Mouse (Mus musculus) MEL (cell line): ENCODE measurements at regions not wholly inside any gene's neighbourhood (a gene's known extent, or its start where the extent isn't known, plus 50 kb on each side); places are given as distances from the start of the nearest gene placed in this dataset.
"Not testable (repeated sequence)": the region's sequence is repeated elsewhere in the genome, so short reads cannot be mapped to it uniquely, and the experiment has no call there.

Experiments used
- CHD1 ChIP-seq: IDR thresholded peaks from 2 replicates; pipeline ENCODE4 v1.6.1; 2012; ENCODE audit warnings: low read depth, mild to moderate bottlenecking, inconsistent platforms, low read length, improper control_type of control experiment
- CHD2 ChIP-seq: IDR thresholded peaks from 2 replicates; pipeline ENCODE4 v1.6.1; 2011; ENCODE audit warnings: low read length, improper control_type of control experiment
- CTCF ChIP-seq, 3 experiments: IDR thresholded peaks in 2 of 3; conservative IDR thresholded peaks in 1 of 3; 2 replicates each; pipeline ENCODE4 v1.5.1; 2011 to 2012; ENCODE audit warnings: low read length in 3 of 3, low read depth in 2 of 3, mild to moderate bottlenecking in 2 of 3, improper control_type of control experiment in 1 of 3, inconsistent platforms in 1 of 3, mixed read lengths in 1 of 3, moderate library complexity in 1 of 3; ENCODE audit not compliant: control insufficient read depth in 1 of 3, insufficient read depth in 1 of 3, poor library complexity in 1 of 3, severe bottlenecking in 1 of 3
- EP300 ChIP-seq, 2 experiments: IDR thresholded peaks; 2 replicates each; pipeline ENCODE4 v1.6.1; 2011; ENCODE audit warnings: improper control_type of control experiment in 2 of 2, low read length in 2 of 2, low read depth in 1 of 2, mild to moderate bottlenecking in 1 of 2
- GATA1 ChIP-seq: IDR thresholded peaks from 2 replicates; pipeline ENCODE4 v1.6.1; 2011; ENCODE audit warnings: low read depth, low read length, improper control_type of control experiment
- JUND ChIP-seq: IDR thresholded peaks from 2 replicates; pipeline ENCODE4 v1.6.1; 2011; ENCODE audit warnings: low read depth, mild to moderate bottlenecking, improper control_type of control experiment, low read length
- MAFK ChIP-seq: IDR thresholded peaks from 2 replicates; pipeline ENCODE4 v1.6.1; 2011; ENCODE audit warnings: low read depth, mild to moderate bottlenecking, low read length, improper control_type of control experiment, borderline replicate concordance
- MAX ChIP-seq: IDR thresholded peaks from 2 replicates; pipeline ENCODE4 v1.6.1; 2011; ENCODE audit warnings: low read length, improper control_type of control experiment
- MYC ChIP-seq: IDR thresholded peaks from 2 replicates; pipeline ENCODE4 v1.6.1; 2011; ENCODE audit warnings: low read depth, mild to moderate bottlenecking, low read length, improper control_type of control experiment, moderate library complexity
- POLR2A ChIP-seq, 2 experiments: IDR thresholded peaks; 2 replicates each; pipeline ENCODE4 v1.6.1; 2011 to 2012; ENCODE audit warnings: low read length in 2 of 2, mild to moderate bottlenecking in 2 of 2, control low read depth in 1 of 2, improper control_type of control experiment in 1 of 2, low read depth in 1 of 2, moderate library complexity in 1 of 2; ENCODE audit not compliant: control insufficient read depth in 1 of 2, insufficient read depth in 1 of 2, poor library complexity in 1 of 2
- POLR2AphosphoS2 ChIP-seq: IDR thresholded peaks from 2 replicates; pipeline ENCODE4 v1.6.1; 2011; ENCODE audit warnings: low read length, improper control_type of control experiment
- RAD21 ChIP-seq: IDR thresholded peaks from 2 replicates; pipeline ENCODE4 v1.6.1; 2011; ENCODE audit warnings: mild to moderate bottlenecking, low read depth, low read length, improper control_type of control experiment
- TBP ChIP-seq: IDR thresholded peaks from 2 replicates; pipeline ENCODE4 v1.8.0; 2011; ENCODE audit warnings: low read depth, low read length, improper control_type of control experiment
- ZC3H11A ChIP-seq: IDR thresholded peaks from 2 replicates; pipeline ENCODE4 v1.6.1; 2012; ENCODE audit warnings: low read depth, mild to moderate bottlenecking, inconsistent platforms, low read length, improper control_type of control experiment

GRCm38 (mm10) chr10:7343736-7344135 is 129.7 kb downstream of the Ulbp1 start:
- not testable (repeated sequence) for TF ChIP-seq CTCF (IDR thresholded peaks at IDR 0.05 in 2 of 3, conservative IDR thresholded peaks at IDR 0.05 in 1 of 3; ENCODE audit: control insufficient read depth in 1 of 3, insufficient read depth in 1 of 3, low read depth in 2 of 3, low read length in 3 of 3, poor library complexity in 1 of 3, severe bottlenecking in 1 of 3); EP300 (IDR thresholded peaks at IDR 0.05; ENCODE audit: low read depth in 1 of 2, low read length in 2 of 2); MAX; POLR2A (IDR thresholded peaks at IDR 0.05; ENCODE audit: control insufficient read depth in 1 of 2, insufficient read depth in 1 of 2, low read depth in 1 of 2, low read length in 2 of 2, poor library complexity in 1 of 2); CHD2; RAD21; CHD1; MYC; POLR2AphosphoS2; TBP; GATA1; MAFK; ZC3H11A; JUND
